27 mouse cellular contexts compared by ENCODE assay signal in genomic region chr1:24776576-24776975, GRCm38 (mm10).
"Had no signal": no experiment of that assay in that cellular context is flagged by ENCODE, and none has a peak within 500 bp of the region (broad histone marks: within the 10 kb centered on the region; RNA-seq: fewer than 3 reads in every experiment).

No protein-coding gene starts in this region.

- H3K4me1 ChIP-seq: embryonic facial prominence, embryonic 10.5 days; embryonic facial prominence, embryonic 12.5 days; embryonic facial prominence, embryonic 13.5 days; embryonic facial prominence, embryonic 15.5 days; forebrain, embryonic 10.5 days; forebrain, embryonic 12.5 days; forebrain, embryonic 13.5 days; forebrain, embryonic 15.5 days had no signal

- DNase-seq: cerebellum, adult 9-10 months; cerebellum, adult 9-11 months; cerebellum, postnatal 10 days; cerebellum, postnatal 14 days; cerebellum, postnatal 25 days; cerebellum, postnatal 36 days; embryo, embryonic 11 days; forebrain, postnatal 0 days; gastrocnemius, adult 2 months; gastrocnemius, postnatal 10 days; gastrocnemius, postnatal 14 days; gastrocnemius, postnatal 25 days; gastrocnemius, postnatal 36 days; heart, adult 11 months; heart, adult 18-20 months; heart, adult 2 months had no signal

- H3K27ac ChIP-seq: embryonic facial prominence, embryonic 10.5 days; embryonic facial prominence, embryonic 12.5 days; embryonic facial prominence, embryonic 13.5 days; embryonic facial prominence, embryonic 15.5 days; forebrain, embryonic 10.5 days; forebrain, embryonic 12.5 days; forebrain, embryonic 13.5 days; forebrain, embryonic 15.5 days; gastrocnemius, adult 2 months; heart, adult 2 months had no signal

- H3K27me3 ChIP-seq: embryonic facial prominence, embryonic 12.5 days; embryonic facial prominence, embryonic 13.5 days; embryonic facial prominence, embryonic 15.5 days; forebrain, embryonic 12.5 days; forebrain, embryonic 13.5 days; forebrain, embryonic 15.5 days had no signal

- H3K9me3 ChIP-seq: embryonic facial prominence, embryonic 10.5 days; embryonic facial prominence, embryonic 12.5 days; embryonic facial prominence, embryonic 13.5 days; embryonic facial prominence, embryonic 15.5 days; forebrain, embryonic 10.5 days; forebrain, embryonic 12.5 days; forebrain, embryonic 13.5 days; forebrain, embryonic 15.5 days had no signal

- H3K4me2 ChIP-seq: embryonic facial prominence, embryonic 12.5 days; embryonic facial prominence, embryonic 13.5 days; embryonic facial prominence, embryonic 15.5 days; forebrain, embryonic 12.5 days; forebrain, embryonic 13.5 days; forebrain, embryonic 15.5 days had no signal

- H3K36me3 ChIP-seq: embryonic facial prominence, embryonic 10.5 days; embryonic facial prominence, embryonic 12.5 days; embryonic facial prominence, embryonic 13.5 days; embryonic facial prominence, embryonic 15.5 days; forebrain, embryonic 10.5 days; forebrain, embryonic 12.5 days; forebrain, embryonic 15.5 days had no signal

- ATAC-seq: forebrain, embryonic 13.5 days; forebrain, embryonic 14.5 days; forebrain, embryonic 15.5 days; forebrain, embryonic 16.5 days; forebrain, postnatal 0 days had no signal

- H3K4me3 ChIP-seq: embryonic facial prominence, embryonic 10.5 days; embryonic facial prominence, embryonic 12.5 days; embryonic facial prominence, embryonic 13.5 days; embryonic facial prominence, embryonic 15.5 days; erythroblast, embryonic 14.5 days; forebrain, embryonic 10.5 days; forebrain, embryonic 12.5 days; forebrain, embryonic 13.5 days; forebrain, embryonic 15.5 days; gastrocnemius, adult 2 months; heart, adult 2 months had no signal

- H3K9ac ChIP-seq: embryonic facial prominence, embryonic 12.5 days; embryonic facial prominence, embryonic 13.5 days; embryonic facial prominence, embryonic 15.5 days; forebrain, embryonic 12.5 days; forebrain, embryonic 13.5 days; forebrain, embryonic 15.5 days; forebrain, postnatal 0 days had no signal
